Mouse (Mus musculus) ES-Bruce4 (cell line): Measurements from ENCODE around the gene Immp2l.

Experiments used
- CTCF ChIP-seq: IDR thresholded peaks from one replicate; pipeline ENCODE4 v1.8.1; 2011; ENCODE audit warnings: low read depth, low read length
- EP300 ChIP-seq: IDR thresholded peaks from 2 replicates; pipeline ENCODE4 v1.6.1; 2011; ENCODE audit warnings: low read depth, low read length; ENCODE audit not compliant: insufficient read depth

DNA sequence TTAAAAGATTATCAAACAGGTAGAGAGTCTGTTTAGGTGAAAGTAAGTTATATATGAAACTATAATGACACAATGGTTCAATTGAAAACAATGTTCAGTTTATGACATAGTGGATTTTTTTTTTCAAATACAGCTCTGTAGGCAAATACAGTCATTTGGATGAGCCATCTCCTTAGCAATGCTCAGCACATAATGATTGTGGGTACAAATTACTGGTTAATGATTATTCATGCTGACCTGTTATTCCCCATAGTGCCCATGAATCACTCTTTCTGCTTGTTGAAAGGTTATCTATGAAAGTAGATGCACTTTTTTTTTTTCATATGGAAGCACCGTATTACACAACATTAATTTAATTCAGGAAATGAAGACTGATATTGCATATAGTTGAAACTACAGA lies 58.0 kb downstream of the Immp2l start:
- no peak for TF ChIP-seq CTCF
- TF ChIP-seq EP300 = no peak
